Mouse (Mus musculus): ENCODE results near the gene Dennd2c. TPM values are rescaled to one million over a fixed set of nuclear protein-coding genes. Genes with fewer than 3 reads are reported as not detected.
A peak's percentile ranks its signal among the peaks of the same experiment; 100 is the strongest.

Gene Dennd2c
- polyA plus RNA-seq, 1 experiment from 2014 or later: 1.3 TPM

DNA sequence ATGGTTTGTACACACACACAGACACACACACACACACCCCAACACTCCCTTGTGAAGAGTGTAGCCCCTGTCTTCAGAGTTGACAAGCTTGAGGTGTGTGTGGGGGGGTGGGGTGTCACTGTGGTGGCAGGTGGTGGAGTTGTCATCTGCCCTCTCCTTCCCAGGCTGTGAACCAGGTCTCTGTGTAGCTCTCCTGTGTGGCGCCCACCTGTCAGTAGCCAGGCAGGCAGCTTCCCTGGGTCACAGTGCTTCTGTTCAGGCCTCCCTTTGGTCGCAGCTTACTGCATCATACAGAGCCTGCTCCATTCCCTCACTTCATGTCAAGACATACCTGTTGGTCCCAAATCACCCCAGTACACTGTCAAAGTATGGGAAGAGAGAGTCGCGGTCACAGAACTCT lies 43.4 kb downstream of the Dennd2c start:
- Histone ChIP-seq H3K36me3 (replicated peaks; ENCODE audit: control insufficient read depth, insufficient read depth) (no peaks in the 10 kb centered on the region), H3K27ac (no peak overlapping the region), H3K9me3 (ENCODE audit: control insufficient read depth, low read length) (no peaks in the 10 kb centered on the region), H3K4me2 (replicated peaks) (no peak overlapping the region), H3K27me3 (ENCODE audit: control insufficient read depth, insufficient read depth, low read length) (no peaks in the 10 kb centered on the region), H3K4me3 (replicated peaks; ENCODE audit: low read length) (no peak overlapping the region), H3K9ac (no peak overlapping the region), H3K4me1 (replicated peaks; ENCODE audit: control insufficient read depth, insufficient read depth, low read length) (no peaks in the 10 kb centered on the region)
- 75% methylated on average over 4 of the region's 4 CpGs for WGBS
- ATAC-seq (ENCODE audit: low FRiP score) (no peak), DNase-seq (ENCODE audit: low spot score) (no peak)

DNA sequence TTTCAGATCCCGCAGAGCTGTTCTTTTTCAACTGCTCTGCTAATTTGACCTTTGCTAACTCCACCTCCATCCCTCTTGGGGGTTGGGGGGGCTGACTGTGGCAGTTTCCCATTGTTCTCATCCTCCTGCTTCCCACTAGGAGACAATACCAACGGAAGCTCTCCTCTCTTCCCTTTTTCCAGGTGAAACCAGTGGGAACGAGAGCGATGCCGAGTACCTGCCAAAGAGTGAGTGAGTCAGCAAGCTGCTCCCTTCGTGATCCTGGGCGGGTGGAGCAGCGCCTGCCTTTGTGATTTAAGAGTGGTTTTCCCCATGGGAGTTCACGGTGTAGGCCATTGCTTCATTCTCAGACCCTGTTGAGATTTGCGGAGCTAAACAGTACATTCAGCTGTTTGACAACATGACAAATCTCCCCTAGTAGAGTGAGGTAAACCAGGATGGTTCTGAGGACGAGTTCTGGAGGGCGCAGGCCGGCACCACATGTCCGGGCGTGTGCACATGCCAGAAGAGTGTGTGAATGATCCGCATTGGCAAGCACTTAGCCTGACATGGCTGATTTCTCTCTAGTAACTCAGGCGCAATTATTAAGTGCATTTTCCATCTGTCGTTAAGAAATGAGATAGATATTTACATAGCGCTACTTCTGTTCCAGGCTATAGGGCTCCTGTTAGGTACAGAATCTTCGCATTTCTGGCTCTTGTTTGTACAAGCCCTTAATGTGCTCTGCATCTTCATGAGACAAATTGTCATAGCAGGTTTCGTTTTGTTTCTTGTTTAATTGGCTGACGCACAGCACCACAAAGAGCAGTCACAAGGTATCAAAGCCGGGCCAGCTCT lies 44.1 kb downstream of the Dennd2c start:
- Histone ChIP-seq H3K4me2 (replicated peaks) (no peak overlapping the region), H3K9me3 (ENCODE audit: control insufficient read depth, low read length) (no peaks in the 10 kb centered on the region), H3K4me3 (replicated peaks; ENCODE audit: low read length) (no peak overlapping the region), H3K27me3 (ENCODE audit: control insufficient read depth, insufficient read depth, low read length) (no peaks in the 10 kb centered on the region), H3K36me3 (replicated peaks; ENCODE audit: control insufficient read depth, insufficient read depth) (no peaks in the 10 kb centered on the region), H3K4me1 (replicated peaks; ENCODE audit: control insufficient read depth, insufficient read depth, low read length) (no peaks in the 10 kb centered on the region), H3K27ac (no peak overlapping the region), H3K9ac (no peak overlapping the region)
- 60% methylated on average over 23 of the region's 23 CpGs for WGBS
- DNase-seq (ENCODE audit: low spot score) (no peak), ATAC-seq (ENCODE audit: low FRiP score) (no peak)

DNA sequence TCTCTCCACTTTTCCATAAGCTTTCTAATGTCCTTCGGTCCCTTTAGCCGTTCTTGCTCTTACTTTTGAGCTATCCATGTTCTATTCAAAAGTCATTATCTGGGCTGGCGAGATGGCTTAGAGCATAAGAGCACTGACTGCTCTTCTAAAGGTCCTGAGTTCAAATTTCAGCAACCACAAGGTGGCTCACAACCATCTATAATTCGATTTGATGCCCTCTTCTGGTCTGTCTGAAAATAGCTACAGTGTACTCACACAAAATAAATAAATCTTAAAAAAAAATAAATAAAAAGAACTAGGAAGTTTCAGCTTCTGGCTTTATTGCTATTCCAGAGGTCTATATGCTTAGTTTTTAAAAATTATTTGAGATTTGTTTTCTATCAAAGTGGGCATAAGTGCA lies 45.4 kb downstream of the Dennd2c start:
- H3K4me1 ChIP-seq (replicated peaks; ENCODE audit: control insufficient read depth, insufficient read depth, low read length): no peaks in the 10 kb centered on the region
- H3K27me3 ChIP-seq (ENCODE audit: control insufficient read depth, insufficient read depth, low read length): no peaks in the 10 kb centered on the region
- H3K4me3 ChIP-seq (replicated peaks; ENCODE audit: low read length): no peak overlapping the region
- no peak for ATAC-seq (ENCODE audit: low FRiP score)
- H3K27ac ChIP-seq: no peak overlapping the region
- H3K36me3 ChIP-seq (replicated peaks; ENCODE audit: control insufficient read depth, insufficient read depth): no peaks in the 10 kb centered on the region
- H3K9ac ChIP-seq: no peak overlapping the region
- DNase-seq (ENCODE audit: low spot score): no peak
- H3K9me3 ChIP-seq (ENCODE audit: control insufficient read depth, low read length): no peaks in the 10 kb centered on the region
- 87% methylated on average over 4 of the region's 4 CpGs for WGBS
- no peak overlapping the region for H3K4me2 ChIP-seq (replicated peaks)

DNA sequence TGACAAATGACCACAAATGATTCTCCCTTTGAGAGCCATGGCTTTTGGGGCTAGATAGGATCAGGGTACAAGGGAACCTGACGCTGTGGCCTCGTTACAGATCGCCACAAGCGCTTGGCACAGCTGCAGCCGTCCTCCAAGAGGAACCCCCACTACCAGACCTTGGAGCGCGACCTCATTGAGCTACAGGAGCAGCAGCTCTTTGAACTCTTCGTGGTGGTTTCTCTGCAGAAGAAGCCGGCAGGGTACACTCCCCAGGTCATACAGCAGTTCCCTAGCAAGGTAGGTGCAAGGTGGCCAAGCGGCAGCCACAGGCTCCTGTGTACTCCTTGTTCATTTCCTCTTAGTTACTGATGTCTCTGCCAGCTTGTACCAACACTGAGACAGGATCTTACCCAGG lies 46.5 kb downstream of the Dennd2c start:
- Histone ChIP-seq H3K4me2 (replicated peaks) (no peak overlapping the region), H3K36me3 (replicated peaks; ENCODE audit: control insufficient read depth, insufficient read depth) (no peaks in the 10 kb centered on the region), H3K4me1 (replicated peaks; ENCODE audit: control insufficient read depth, insufficient read depth, low read length) (no peaks in the 10 kb centered on the region), H3K9ac (no peak overlapping the region), H3K4me3 (replicated peaks; ENCODE audit: low read length) (no peak overlapping the region), H3K9me3 (ENCODE audit: control insufficient read depth, low read length) (no peaks in the 10 kb centered on the region), H3K27ac (no peak overlapping the region), H3K27me3 (ENCODE audit: control insufficient read depth, insufficient read depth, low read length) (no peaks in the 10 kb centered on the region)
- DNase-seq (ENCODE audit: low spot score) (no peak), ATAC-seq (ENCODE audit: low FRiP score) (no peak)
- 87% methylated on average over 10 of the region's 10 CpGs for WGBS

DNA sequence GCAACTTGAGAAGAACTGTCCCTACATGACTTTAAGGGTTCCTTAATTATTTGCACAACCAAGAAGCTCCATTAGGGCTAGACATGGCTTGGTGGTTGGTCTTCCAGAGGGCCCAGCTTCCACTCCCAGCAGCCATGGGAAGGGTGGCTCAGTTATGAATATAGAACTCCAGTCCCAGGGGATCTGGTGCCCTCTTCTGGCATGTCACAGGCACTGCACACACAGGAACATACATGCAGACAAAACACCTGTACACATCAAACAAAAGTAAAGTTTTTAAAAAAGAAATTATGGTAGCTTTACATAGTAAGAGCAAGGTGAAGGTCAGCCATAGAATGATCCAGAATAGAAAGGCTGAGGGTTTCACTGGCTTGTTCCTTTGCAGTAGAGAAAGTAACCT lies 51.4 kb downstream of the Dennd2c start:
- Histone ChIP-seq H3K9ac (no peak overlapping the region), H3K27me3 (ENCODE audit: control insufficient read depth, insufficient read depth, low read length) (no peaks in the 10 kb centered on the region), H3K4me3 (replicated peaks; ENCODE audit: low read length) (no peak overlapping the region), H3K4me1 (replicated peaks; ENCODE audit: control insufficient read depth, insufficient read depth, low read length) (no peaks in the 10 kb centered on the region), H3K4me2 (replicated peaks) (no peak overlapping the region), H3K9me3 (ENCODE audit: control insufficient read depth, low read length) (no peaks in the 10 kb centered on the region), H3K36me3 (replicated peaks; ENCODE audit: control insufficient read depth, insufficient read depth) (no peaks in the 10 kb centered on the region), H3K27ac (no peak overlapping the region)
- ATAC-seq (ENCODE audit: low FRiP score): no peak
- DNase-seq (ENCODE audit: low spot score): no peak

DNA sequence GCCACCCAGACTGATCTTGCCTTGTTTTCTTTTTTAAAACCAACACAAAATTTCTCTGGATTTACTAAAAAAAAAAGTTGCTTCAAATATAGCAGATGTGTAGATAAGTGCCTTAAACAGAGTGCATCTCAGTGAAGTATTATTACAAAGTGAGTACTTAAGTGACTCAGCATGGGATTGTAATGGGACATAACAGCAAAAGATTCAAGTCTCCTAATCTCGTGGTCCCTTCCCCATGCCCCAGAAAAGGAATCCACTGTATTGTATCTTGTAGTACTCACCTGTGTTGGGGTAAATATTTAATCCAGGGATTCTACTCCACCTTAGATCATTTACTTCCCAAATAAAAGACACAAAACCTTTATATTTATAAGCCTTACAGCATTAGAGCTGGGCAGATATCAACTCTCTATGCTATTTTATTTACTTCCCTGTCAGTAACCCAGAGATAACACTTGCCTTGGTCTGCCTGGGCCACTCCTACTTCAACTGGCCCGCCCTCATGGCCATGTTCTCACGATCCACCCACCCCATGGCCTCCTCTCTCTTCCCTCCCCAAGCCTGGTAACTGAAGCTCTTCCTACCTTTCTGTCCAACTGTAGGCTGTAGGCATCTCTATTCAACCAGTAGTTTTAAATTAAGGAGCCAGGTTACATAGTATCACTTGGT lies 57.0 kb downstream of the Dennd2c start:
- Histone ChIP-seq H3K4me2 (replicated peaks) (no peak overlapping the region), H3K36me3 (replicated peaks; ENCODE audit: control insufficient read depth, insufficient read depth) (no peaks in the 10 kb centered on the region), H3K4me1 (replicated peaks; ENCODE audit: control insufficient read depth, insufficient read depth, low read length) (no peaks in the 10 kb centered on the region), H3K9me3 (ENCODE audit: control insufficient read depth, low read length) (no peaks in the 10 kb centered on the region), H3K27ac (no peak overlapping the region), H3K4me3 (replicated peaks; ENCODE audit: low read length) (no peak overlapping the region), H3K9ac (no peak overlapping the region), H3K27me3 (ENCODE audit: control insufficient read depth, insufficient read depth, low read length) (no peaks in the 10 kb centered on the region)
- ATAC-seq (ENCODE audit: low FRiP score) (no peak), DNase-seq (ENCODE audit: low spot score) (no peak)
- 77% methylated on average over 3 of the region's 3 CpGs for WGBS

DNA sequence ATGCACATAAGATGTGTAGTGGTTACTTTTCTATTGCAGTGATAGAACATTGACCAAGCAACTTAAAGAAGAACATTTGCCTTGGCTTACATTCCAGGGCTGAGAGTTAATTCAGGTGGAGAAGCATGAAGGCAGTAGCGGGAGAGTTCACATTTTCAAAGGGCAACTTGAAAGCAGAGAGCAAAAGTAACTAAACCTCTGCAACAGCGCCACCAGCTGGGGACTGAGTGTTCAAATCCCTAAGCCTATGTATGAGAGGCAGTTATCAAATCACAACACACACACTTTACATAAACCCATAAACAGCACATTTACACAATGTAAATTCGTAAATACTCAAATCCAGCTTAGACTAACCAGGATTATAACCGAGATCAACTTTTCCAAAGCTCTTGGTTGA lies 67.4 kb downstream of the Dennd2c start:
- no peaks in the 10 kb centered on the region for H3K27me3 ChIP-seq (ENCODE audit: control insufficient read depth, insufficient read depth, low read length)
- no peaks in the 10 kb centered on the region for H3K9me3 ChIP-seq (ENCODE audit: control insufficient read depth, low read length)
- no peak overlapping the region for H3K27ac ChIP-seq
- WGBS: 8% methylated on average over 4 of the region's 4 CpGs
- H3K4me3 ChIP-seq (replicated peaks; ENCODE audit: low read length): no peak overlapping the region
- ATAC-seq (ENCODE audit: low FRiP score): no peak
- H3K4me2 ChIP-seq (replicated peaks): no peak overlapping the region
- peaks cover 16% of the 10 kb centered on the region for H3K36me3 ChIP-seq (replicated peaks; ENCODE audit: control insufficient read depth, insufficient read depth)
- no peak overlapping the region for H3K9ac ChIP-seq
- H3K4me1 ChIP-seq (replicated peaks; ENCODE audit: control insufficient read depth, insufficient read depth, low read length): peaks cover 8% of the 10 kb centered on the region; the same call in 1 of the 2 replicates
- peak; percentile 87 for DNase-seq (ENCODE audit: low spot score)

DNA sequence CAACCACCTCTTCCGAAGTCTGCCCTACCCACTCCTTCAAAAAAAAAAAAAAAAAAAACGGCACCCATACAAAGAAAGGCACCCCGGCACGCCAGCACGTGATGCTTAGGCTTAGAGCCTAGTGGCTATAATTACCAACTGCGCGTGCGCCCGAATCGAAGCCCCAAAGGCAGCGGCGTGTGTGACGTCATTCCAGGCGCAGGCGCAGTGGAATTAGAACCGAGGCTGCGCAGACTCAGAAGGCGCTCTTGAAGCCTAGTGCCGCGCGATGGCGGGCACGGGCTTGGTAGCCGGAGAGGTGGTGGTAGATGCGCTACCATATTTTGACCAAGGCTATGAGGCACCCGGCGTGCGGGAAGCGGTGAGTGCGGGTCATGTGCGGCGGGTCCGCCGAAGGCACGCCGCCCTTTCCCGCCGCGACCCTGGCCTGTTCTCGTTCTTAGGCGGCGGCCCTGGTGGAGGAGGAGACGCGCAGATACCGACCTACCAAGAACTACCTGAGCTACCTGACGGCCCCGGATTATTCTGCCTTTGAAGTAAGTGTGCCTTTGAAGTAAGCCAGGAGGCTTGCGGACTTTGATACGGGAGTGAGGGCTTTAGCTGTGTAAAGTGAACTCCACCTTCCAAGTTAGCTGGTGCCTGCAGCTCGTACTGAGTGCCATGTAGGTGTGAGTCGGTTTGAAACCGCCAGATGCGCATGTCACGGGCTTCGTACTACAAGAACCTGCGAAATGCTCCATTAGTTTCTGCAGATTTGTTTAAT lies 69.3 kb downstream of the Dennd2c start, which contains the start of gene Bcas2:
Bcas2 (plus strand) TSS at position 151 of the 763 bp plus-strand sequence.
- ATAC-seq (ENCODE audit: low FRiP score): peak; percentile 95

DNA sequence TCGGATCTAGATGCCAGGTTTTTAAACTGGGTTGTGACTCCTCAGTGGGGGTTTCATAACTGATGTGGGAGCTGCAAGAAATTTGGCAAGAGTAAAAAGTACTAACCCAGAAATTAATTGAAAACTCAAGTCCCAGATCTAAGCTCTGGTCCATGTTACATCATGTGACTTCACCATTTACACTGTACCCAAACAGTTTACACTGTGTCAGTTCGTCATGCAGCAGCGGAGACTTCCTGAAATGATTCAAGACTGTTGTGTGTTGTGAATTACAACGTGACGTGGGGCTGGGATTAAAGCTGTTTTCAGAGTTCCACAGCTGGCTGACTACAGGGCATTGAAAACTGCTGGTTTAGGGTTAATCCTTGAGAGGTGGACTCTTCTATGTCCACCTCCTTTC lies 70.2 kb downstream of the Dennd2c start:
- H3K9ac ChIP-seq: peak overlapping the region; percentile 75
- no peak overlapping the region for H3K27ac ChIP-seq
- H3K4me1 ChIP-seq (replicated peaks; ENCODE audit: control insufficient read depth, insufficient read depth, low read length): peaks cover 8% of the 10 kb centered on the region; the same call in 1 of the 2 replicates
- no peaks in the 10 kb centered on the region for H3K9me3 ChIP-seq (ENCODE audit: control insufficient read depth, low read length)
- H3K36me3 ChIP-seq (replicated peaks; ENCODE audit: control insufficient read depth, insufficient read depth): peaks cover 43% of the 10 kb centered on the region
- peak overlapping the region; percentile 75 for H3K4me2 ChIP-seq (replicated peaks)
- DNase-seq (ENCODE audit: low spot score): no peak
- no peaks in the 10 kb centered on the region for H3K27me3 ChIP-seq (ENCODE audit: control insufficient read depth, insufficient read depth, low read length)
- ATAC-seq (ENCODE audit: low FRiP score): no peak
- H3K4me3 ChIP-seq (replicated peaks; ENCODE audit: low read length): peak overlapping the region; percentile 71
- 67% methylated on average over 5 of the region's 5 CpGs for WGBS

More for the DNA sequence above, 69.3 kb downstream of the Dennd2c start, which contains the start of gene Bcas2:
- Histone ChIP-seq H3K36me3 (replicated peaks; ENCODE audit: control insufficient read depth, insufficient read depth) (peaks cover 34% of the 10 kb centered on the region), H3K4me3 (replicated peaks; ENCODE audit: low read length) (peak within 1 kb of the TSS; percentile 71), H3K9ac (peak within 1 kb of the TSS; percentile 75), H3K9me3 (ENCODE audit: control insufficient read depth, low read length) (no peaks in the 10 kb centered on the region), H3K4me2 (replicated peaks) (peak within 1 kb of the TSS; percentile 75), H3K4me1 (replicated peaks; ENCODE audit: control insufficient read depth, insufficient read depth, low read length) (peaks cover 8% of the 10 kb centered on the region; the same call in 1 of the 2 replicates), H3K27me3 (ENCODE audit: control insufficient read depth, insufficient read depth, low read length) (no peaks in the 10 kb centered on the region), H3K27ac (peak within 1 kb of the TSS; percentile 86)
- under 1% methylated on average over 56 of the region's 56 CpGs for WGBS
- peak; percentile 100 for DNase-seq (ENCODE audit: low spot score)

Measured in hindbrain, embryonic 14.5 days (tissue).